In genomic region chr8:116676174-116676573, GRCm38 (mm10) we compare ENCODE assay signal across 24 mouse cellular contexts. TPM values are rescaled to one million over a fixed set of nuclear protein-coding genes. Genes with fewer than 3 reads are reported as not detected.
A peak's percentile ranks its signal among the peaks of the same experiment; 100 is the strongest.
DNase-seq lines count a peak whose midpoint lies in the region; ATAC-seq and TF ChIP-seq lines count a peak whose summit lies in the region.
"Had no signal": no experiment of that assay in that cellular context is flagged by ENCODE, and none has a peak within 500 bp of the region (broad histone marks: within the 10 kb centered on the region; RNA-seq: fewer than 3 reads in every experiment).

No protein-coding gene starts in this region.

- DNase-seq in CH12.LX (ENCODE audit: extremely low read depth), result no peak
- DNase-seq in ES-E14 (ENCODE audit: low read depth, low spot score), result no peak
- DNase-seq in stomach, postnatal 0 days (ENCODE audit: low spot score), result no peak
- DNase-seq in layer of hippocampus, postnatal 14 days (ENCODE audit: low spot score in 2 of 2), result no peak
- DNase-seq in adrenal gland, adult 2 months, result no peak
- DNase-seq: adrenal gland, adult 8-10 months; adrenal gland, postnatal 10 days; adrenal gland, postnatal 14 days; adrenal gland, postnatal 25 days; adrenal gland, postnatal 36 days; B cell, adult 2 months; cerebellum, adult 11 months; cerebellum, adult 11-12 months; cerebellum, adult 18-20 months; cerebellum, adult 2 months; cerebellum, adult 8-10 months; cerebellum, adult 9-10 months; cerebellum, adult 9-11 months had no signal

- TF ChIP-seq CTCF in CH12.LX (conservative IDR thresholded peaks at IDR 0.05 in 1 of 2, IDR thresholded peaks at IDR 0.05 in 1 of 2; ENCODE audit: low read depth in 2 of 2, low read length in 2 of 2) (no peak), ES-Bruce4 (IDR thresholded peaks at IDR 0.05; ENCODE audit: low read depth, low read length) (no peak)
- no peak for TF ChIP-seq CTCF in stomach, postnatal 0 days (IDR thresholded peaks at IDR 0.05; ENCODE audit: low read depth)

- 91% methylated on average over 1 of the region's 1 CpGs for WGBS in stomach, postnatal 0 days

- no peaks in the 10 kb centered on the region for H3K27me3 ChIP-seq in CH12.LX (replicated peaks)
- H3K27me3 ChIP-seq in ES-Bruce4 (ENCODE audit: control insufficient read depth, insufficient read depth, low read length, poor library complexity, severe bottlenecking), result no peaks in the 10 kb centered on the region
- H3K27me3 ChIP-seq in stomach, postnatal 0 days (ENCODE audit: control insufficient read depth, insufficient read depth, low read length), result no peaks in the 10 kb centered on the region
- H3K27me3 ChIP-seq: Patski had no signal

- TF ChIP-seq RAD21 in CH12.LX (IDR thresholded peaks at IDR 0.05; ENCODE audit: low read depth, low read length), result no peak

- no peak for TF ChIP-seq EP300 in CH12.LX (IDR thresholded peaks at IDR 0.05; ENCODE audit: low read length)
- TF ChIP-seq EP300 in ES-Bruce4 (IDR thresholded peaks at IDR 0.05; ENCODE audit: insufficient read depth, low read depth, low read length), result no peak
- TF ChIP-seq EP300 in stomach, postnatal 0 days (optimal IDR thresholded peaks at IDR 0.05), result no peak

- TF ChIP-seq POLR2A in CH12.LX (IDR thresholded peaks at IDR 0.05; ENCODE audit: low read depth, low read length) (no peak), ES-Bruce4 (IDR thresholded peaks at IDR 0.05; ENCODE audit: insufficient read depth, low read length) (no peak)

- dilution Hi-C loops in CH12.LX (cut with MboI; ENCODE audit: extremely low pct_ligation_motif_present, extremely low pct_unique_long_range_greater_than_20kb, low sequenced_read_pairs), result no loop called here

- H3K36me3 ChIP-seq in CH12.LX (replicated peaks in 1 of 2; ENCODE audit: control insufficient read depth in 1 of 2, insufficient read depth in 1 of 2, low read length in 1 of 2) (peaks cover 0 to 11% of the 10 kb centered on the region in 2 experiments), ES-Bruce4 (ENCODE audit: control insufficient read depth, insufficient read depth, low read length, poor library complexity, severe bottlenecking) (no peaks in the 10 kb centered on the region), ES-E14 (ENCODE audit: control insufficient read depth, insufficient read depth, low read length, poor library complexity, severe bottlenecking) (no peaks in the 10 kb centered on the region)
- no peaks in the 10 kb centered on the region for H3K36me3 ChIP-seq in stomach, postnatal 0 days (ENCODE audit: control insufficient read depth, insufficient read depth, low read length)
- H3K36me3 ChIP-seq: G1E had no signal

- in situ Hi-C loops in CH12.LX (cut with MboI; ENCODE audit: low pct_ligation_motif_present, low pct_unique_long_range_greater_than_20kb, low sequenced_read_pairs), result no loop called here
- in situ Hi-C loops in ES-E14 (cut with MboI; ENCODE audit: low sequenced_read_pairs in 2 of 2, unreplicated experiment in 2 of 2), result no loop called here

- H3K4me2 ChIP-seq in CH12.LX (ENCODE audit: insufficient read depth, low read depth, poor library complexity, severe bottlenecking), result no peak overlapping the region
- no peak overlapping the region for H3K4me2 ChIP-seq in stomach, postnatal 0 days (replicated peaks; ENCODE audit: low read depth)

- H3K79me2 ChIP-seq in CH12.LX (replicated peaks; ENCODE audit: control insufficient read depth, extremely low read depth, insufficient read depth, poor library complexity, severe bottlenecking), result no peaks in the 10 kb centered on the region

- H3K4me3 ChIP-seq in CH12.LX (replicated peaks in 1 of 3; ENCODE audit: low read depth in 2 of 3, low read length in 2 of 3, poor library complexity in 1 of 3) (no peak overlapping the region), ES-Bruce4 (ENCODE audit: low read depth, low read length) (no peak overlapping the region), ES-E14 (ENCODE audit: insufficient read depth in 1 of 2, low read depth in 1 of 2, low read length in 2 of 2, poor library complexity in 1 of 2, severe bottlenecking in 1 of 2) (no peak overlapping the region)
- no peak overlapping the region for H3K4me3 ChIP-seq in stomach, postnatal 0 days (ENCODE audit: low read depth, low read length)

- H3K9me3 ChIP-seq in CH12.LX (replicated peaks; ENCODE audit: low read length), result no peaks in the 10 kb centered on the region
- no peaks in the 10 kb centered on the region for H3K9me3 ChIP-seq in ES-Bruce4 (replicated peaks; ENCODE audit: control insufficient read depth, insufficient read depth, low read length, poor library complexity, severe bottlenecking)
- no peaks in the 10 kb centered on the region for H3K9me3 ChIP-seq in ES-E14 (ENCODE audit: control insufficient read depth, insufficient read depth, low read depth, low read length)
- no peaks in the 10 kb centered on the region for H3K9me3 ChIP-seq in stomach, postnatal 0 days (ENCODE audit: control insufficient read depth, low read length)

- no peak overlapping the region for H3K9ac ChIP-seq in CH12.LX (ENCODE audit: insufficient read depth, low read depth)
- no peak overlapping the region for H3K9ac ChIP-seq in ES-Bruce4 (ENCODE audit: low read depth, poor library complexity, severe bottlenecking)
- no peak overlapping the region for H3K9ac ChIP-seq in ES-E14 (ENCODE audit: insufficient read depth, low read depth, low read length, poor library complexity, severe bottlenecking)
- H3K9ac ChIP-seq in stomach, postnatal 0 days (ENCODE audit: low read length), result no peak overlapping the region

- H3K27ac ChIP-seq in CH12.LX (ENCODE audit: insufficient read depth, low read depth) (no peak overlapping the region), ES-Bruce4 (ENCODE audit: insufficient read depth, low read length) (peak overlapping the region; percentile 49), ES-E14 (ENCODE audit: insufficient read depth, low read depth, low read length, poor library complexity, severe bottlenecking) (no peak overlapping the region)
- no peak overlapping the region for H3K27ac ChIP-seq in stomach, postnatal 0 days (replicated peaks)

- H3K4me1 ChIP-seq in CH12.LX (ENCODE audit: control insufficient read depth in 1 of 2, insufficient read depth in 2 of 2) (peaks cover 3 to 14% of the 10 kb centered on the region in 2 experiments; a peak in 3 of 4 replicates), ES-Bruce4 (ENCODE audit: control insufficient read depth, insufficient read depth, low read length) (peaks cover 2% of the 10 kb centered on the region), ES-E14 (ENCODE audit: control insufficient read depth in 2 of 2, insufficient read depth in 2 of 2, low read length in 2 of 2, poor library complexity in 1 of 2) (peaks cover 3 to 8% of the 10 kb centered on the region in 2 experiments; a peak in 3 of 4 replicates)
- no peaks in the 10 kb centered on the region for H3K4me1 ChIP-seq in stomach, postnatal 0 days (replicated peaks; ENCODE audit: control insufficient read depth, insufficient read depth)

- no peak for ATAC-seq in stomach, postnatal 0 days (ENCODE audit: low FRiP score, low TSS enrichment)
- ATAC-seq: activated CD4-positive, CD25-positive, alpha-beta regulatory T cell, adult 4 months; CD4-positive, CD25-positive, alpha-beta regulatory T cell, adult 4 months; Patski had no signal

TF ChIP-seq in CH12.LX, 34 proteins besides CTCF, POLR2A, EP300 and RAD21:
- TF ChIP-seq MAFK (IDR thresholded peaks at IDR 0.05; ENCODE audit: insufficient replicate concordance, low read length), result peak; percentile 90
- TF ChIP-seq IRF4 (IDR thresholded peaks at IDR 0.05; ENCODE audit: low read depth, low read length), result no peak
- TF ChIP-seq ZNF384 (IDR thresholded peaks at IDR 0.05; ENCODE audit: low read depth, low read length), result no peak
- no peak for TF ChIP-seq MAX (IDR thresholded peaks at IDR 0.05; ENCODE audit: low read length)
- no peak for TF ChIP-seq NRF1 (IDR thresholded peaks at IDR 0.05; ENCODE audit: low read depth, low read length)
- TF ChIP-seq USF2 (conservative IDR thresholded peaks at IDR 0.05; ENCODE audit: low read depth, low read length), result no peak
- no peak for TF ChIP-seq CHD2 (IDR thresholded peaks at IDR 0.05; ENCODE audit: low read length)

TF ChIP-seq in ES-E14, 5 proteins besides CTCF, POLR2A, EP300 and RAD21:
- no peak for TF ChIP-seq ZC3H11A (IDR thresholded peaks at IDR 0.05; ENCODE audit: borderline replicate concordance, low read depth, low read length)
- no peak for TF ChIP-seq HCFC1 (IDR thresholded peaks at IDR 0.05; ENCODE audit: borderline replicate concordance, insufficient read depth, low read length)
- no peak for TF ChIP-seq ZNF384 (IDR thresholded peaks at IDR 0.05; ENCODE audit: low read depth, low read length)
- peak; percentile 92 for TF ChIP-seq MAFK (IDR thresholded peaks at IDR 0.05; ENCODE audit: insufficient read depth, low read depth, low read length)
- TF ChIP-seq CHD2 (IDR thresholded peaks at IDR 0.05; ENCODE audit: low read depth, low read length), result no peak

RNA-seq across cellular contexts. Expression of gene Cdyl2, which starts 56.6 kb away (rescaled TPM):
- total RNA-seq in CH12.LX (2012; rRNA removed), result 6.7 and 9.4 TPM in 2 replicates
- total RNA-seq in CH12.LX (2014; rRNA removed), result 3.4 and 4.4 TPM in 2 replicates
- polyA plus RNA-seq in CH12.LX (2012; ENCODE audit: insufficient read length, low read depth), result 6.5 and 6.9 TPM in 2 replicates
- polyA plus RNA-seq in ES-Bruce4 (2011; ENCODE audit: insufficient read depth, insufficient read length, low read depth, missing spikeins), result 18.7 and 20.5 TPM in 2 replicates
- total RNA-seq in ES-E14 (2012; rRNA removed), result 37.3 and 50.7 TPM in 2 replicates
- 3.2 and 3.7 TPM in 2 replicates for polyA plus RNA-seq in stomach, postnatal 0 days (2015; fragmentation: Nextera tagmentation; extraction: Ambion mirVana)
- 10 to 100 TPM; 11.4 to 11.5 TPM for total RNA-seq in layer of hippocampus, postnatal 14 days (2021)
- 1 to 10 TPM; 5.9 to 7.2 TPM for total RNA-seq in adrenal gland, adult 2 months (2021)
- polyA plus RNA-seq in adrenal gland, adult 2 months (2012; rRNA removed), result 1.5 and 1.6 TPM in 2 replicates
- total RNA-seq: G1E, MEL had no signal
- polyA plus RNA-seq: G1E had no signal
